Mouse (Mus musculus): ENCODE results near the gene Syf2. TPM values are rescaled to one million over a fixed set of nuclear protein-coding genes. Genes with fewer than 3 reads are reported as not detected.

The Syf2 gene
- total and polyA plus RNA-seq, 3 experiments: 94.6 to 165 (median 103) TPM

GRCm38 (mm10) chr4:134924019-134924741 lies 6.5 kb upstream of the Syf2 start (continued):
- peak; percentile 40 for TF ChIP-seq TAL1 (IDR thresholded peaks at IDR 0.05; ENCODE audit: low read length)
- 0 out of 2 replicates have a peak, but pooled peaks have one; percentile 20 for TF ChIP-seq NRF1 (IDR thresholded peaks at IDR 0.05; ENCODE audit: insufficient read depth, low read depth, low read length, poor library complexity, severe bottlenecking)
- peak; percentile 76 for TF ChIP-seq TCF12 (IDR thresholded peaks at IDR 0.05; ENCODE audit: low read depth, low read length)

GRCm38 (mm10) chr4:134925206-134925605 lies 5.5 kb upstream of the Syf2 start:
- H3K9me3 ChIP-seq (replicated peaks; ENCODE audit: insufficient read depth, low read length): no peaks in the 10 kb centered on the region
- TF ChIP-seq ZKSCAN1 (IDR thresholded peaks at IDR 0.05; ENCODE audit: low read depth, low read length) (no peak), POLR2AphosphoS5 (IDR thresholded peaks at IDR 0.05; ENCODE audit: borderline replicate concordance, low read depth, low read length) (no peak), USF1 (IDR thresholded peaks at IDR 0.05; ENCODE audit: low read depth, low read length) (no peak), SIN3A (IDR thresholded peaks at IDR 0.05; ENCODE audit: low read length) (no peak), POLR2AphosphoS2 (IDR thresholded peaks at IDR 0.05; ENCODE audit: low read length) (no peak), NRF1 (IDR thresholded peaks at IDR 0.05; ENCODE audit: insufficient read depth, low read depth, low read length, poor library complexity, severe bottlenecking) (no peak), CHD1 (IDR thresholded peaks at IDR 0.05; ENCODE audit: low read depth, low read length) (0 out of 2 replicates have a peak, but pooled peaks have one; percentile 26)
- H3K4me3 ChIP-seq (ENCODE audit: control insufficient read depth in 1 of 2, insufficient read depth in 1 of 2, low read depth in 2 of 2, low read length in 2 of 2): peak overlapping the region; percentile 60 to 70
- H3K27me3 ChIP-seq (ENCODE audit: control insufficient read depth in 1 of 2, insufficient read depth in 2 of 2, low read length in 2 of 2): no peaks in the 10 kb centered on the region
- peak overlapping the region; percentile 46; the same call in 1 of the 2 replicates for H3K27ac ChIP-seq (ENCODE audit: control insufficient read depth, low read depth, low read length)
- H3K79me2 ChIP-seq (ENCODE audit: control insufficient read depth, insufficient read depth, low read length, poor library complexity): peaks cover 30% of the 10 kb centered on the region
- H3K36me3 ChIP-seq (ENCODE audit: control insufficient read depth in 1 of 2, insufficient read depth in 2 of 2, low read length in 2 of 2): peaks cover 32 to 43% of the 10 kb centered on the region in 2 experiments
- H3K4me1 ChIP-seq (ENCODE audit: control insufficient read depth in 1 of 2, insufficient read depth in 2 of 2, low read length in 2 of 2): peaks cover 7 to 23% of the 10 kb centered on the region in 2 experiments
- peak; percentile 32 for DNase-seq (ENCODE audit: low read depth, low spot score)
- peak overlapping the region; percentile 95 for H3K9ac ChIP-seq (ENCODE audit: control insufficient read depth, low read depth, low read length, poor library complexity, severe bottlenecking)

GRCm38 (mm10) chr4:134927815-134928463 lies 2.8 kb upstream of the Syf2 start:
- peaks cover 3 to 6% of the 10 kb centered on the region in 2 experiments; a peak in 3 of 4 replicates for H3K4me1 ChIP-seq (ENCODE audit: control insufficient read depth in 1 of 2, insufficient read depth in 2 of 2, low read length in 2 of 2)
- peak; percentile 57 for DNase-seq (ENCODE audit: low read depth, low spot score)
- no peaks in the 10 kb centered on the region for H3K27me3 ChIP-seq (ENCODE audit: control insufficient read depth in 1 of 2, insufficient read depth in 2 of 2, low read length in 2 of 2)
- H3K9me3 ChIP-seq (replicated peaks; ENCODE audit: insufficient read depth, low read length): no peaks in the 10 kb centered on the region
- H3K9ac ChIP-seq (ENCODE audit: control insufficient read depth, low read depth, low read length, poor library complexity, severe bottlenecking): no peak overlapping the region; the same call in 1 of the 2 replicates
- TF ChIP-seq ZNF384 (IDR thresholded peaks at IDR 0.05; ENCODE audit: low read depth, low read length) (no peak), NELFE (IDR thresholded peaks at IDR 0.05; ENCODE audit: low read depth, low read length) (peak; percentile 31; the same call in 1 of the 2 replicates), POLR2A (IDR thresholded peaks at IDR 0.05; ENCODE audit: control insufficient read depth in 1 of 2, insufficient read depth in 1 of 2, low read depth in 1 of 2, low read length in 2 of 2, poor library complexity in 1 of 2) (peak in 1 of 2 experiments; percentile 59; a peak in 2 of 4 replicates), EP300 (IDR thresholded peaks at IDR 0.05; ENCODE audit: low read depth in 1 of 2, low read length in 2 of 2) (peak in 1 of 2 experiments; percentile 6; a peak in 1 of 4 replicates), POLR2AphosphoS2 (IDR thresholded peaks at IDR 0.05; ENCODE audit: low read length) (peak; percentile 96; the same call in 1 of the 2 replicates), MAFK (IDR thresholded peaks at IDR 0.05; ENCODE audit: borderline replicate concordance, low read depth, low read length) (0 out of 2 replicates have a peak, but pooled peaks have one; percentile 16), MYC (IDR thresholded peaks at IDR 0.05; ENCODE audit: low read depth, low read length) (0 out of 2 replicates have a peak, but pooled peaks have one; percentile 34), RCOR1 (IDR thresholded peaks at IDR 0.05; ENCODE audit: low read depth, low read length) (no peak), MYB (IDR thresholded peaks at IDR 0.05; ENCODE audit: low read depth, low read length) (0 out of 2 replicates have a peak, but pooled peaks have one; percentile 21), ZMIZ1 (IDR thresholded peaks at IDR 0.05; ENCODE audit: low read depth, low read length) (peak; percentile 63), ELF1 (IDR thresholded peaks at IDR 0.05; ENCODE audit: low read depth, low read length) (no peak)
- peaks cover 34 to 36% of the 10 kb centered on the region in 2 experiments for H3K36me3 ChIP-seq (ENCODE audit: control insufficient read depth in 1 of 2, insufficient read depth in 2 of 2, low read length in 2 of 2)
- H3K4me3 ChIP-seq (ENCODE audit: control insufficient read depth in 1 of 2, insufficient read depth in 1 of 2, low read depth in 2 of 2, low read length in 2 of 2): no peak overlapping the region
- peak overlapping the region; percentile 8; the same call in 1 of the 2 replicates for H3K27ac ChIP-seq (ENCODE audit: control insufficient read depth, low read depth, low read length)
- peaks cover 41% of the 10 kb centered on the region for H3K79me2 ChIP-seq (ENCODE audit: control insufficient read depth, insufficient read depth, low read length, poor library complexity)

Data from MEL (cell line).